Mouse (Mus musculus) cortical plate, adult 2 months (tissue): Measurements from ENCODE around the gene Fibp.

Experiments used
- CTCF ChIP-seq: fragments of 200-500 bp; IDR thresholded peaks from 2 replicates; pipeline ENCODE4 v1.5.1; 2011; ENCODE audit warnings: mild to moderate bottlenecking, control low read depth, low read length; ENCODE audit not compliant: insufficient read depth; ENCODE audit errors: extremely low read depth
- POLR2A ChIP-seq: fragments of 200-500 bp; IDR thresholded peaks from 2 replicates; pipeline ENCODE4 v1.6.1; 2011; ENCODE audit warnings: mild to moderate bottlenecking, low read length, control low read depth; ENCODE audit not compliant: insufficient read depth; ENCODE audit errors: extremely low read depth

- TF ChIP-seq CTCF: no peak
- 0 out of 2 replicates have a peak, but pooled peaks have one; percentile 14 for TF ChIP-seq POLR2A
Measured at GRCm38 (mm10) chr19:5481398-5481797, 21.0 kb downstream of the Fibp start.
